Mouse (Mus musculus) ES-Bruce4 (cell line): Measurements from ENCODE around the gene Ntn4. TPM values are rescaled to one million over a fixed set of nuclear protein-coding genes. Genes with fewer than 3 reads are reported as not detected.

ENCODE experiments used
- H3K27ac ChIP-seq: 2 replicates; pipeline ENCODE4 v1.5.1; 2012; ENCODE audit warnings: low read length, inconsistent platforms; ENCODE audit not compliant: insufficient read depth
- H3K27me3 ChIP-seq: 2 replicates; pipeline ENCODE4 v1.6.1; 2012; ENCODE audit warnings: mild to moderate bottlenecking, low read length, inconsistent platforms; ENCODE audit not compliant: control insufficient read depth, poor library complexity, insufficient read depth, severe bottlenecking
- H3K36me3 ChIP-seq: 2 replicates; pipeline ENCODE4 v1.6.1; 2012; ENCODE audit warnings: inconsistent platforms, mild to moderate bottlenecking, low read length, moderate library complexity; ENCODE audit not compliant: control insufficient read depth, poor library complexity, insufficient read depth, severe bottlenecking
- H3K4me1 ChIP-seq: one replicate; pipeline ENCODE4 v1.8.1; 2011; ENCODE audit warnings: low read length; ENCODE audit not compliant: control insufficient read depth, insufficient read depth
- H3K4me3 ChIP-seq: 2 replicates; pipeline ENCODE4 v1.5.1; 2011; ENCODE audit warnings: low read depth, mild to moderate bottlenecking, low read length
- H3K9ac ChIP-seq: 2 replicates; pipeline ENCODE4 v1.6.1; 2012; ENCODE audit warnings: low read depth, mild to moderate bottlenecking, inconsistent platforms; ENCODE audit not compliant: poor library complexity, severe bottlenecking
- H3K9me3 ChIP-seq: replicated peaks from 2 replicates; pipeline ENCODE4 v1.6.1; 2012; ENCODE audit warnings: mild to moderate bottlenecking, low read length, inconsistent platforms; ENCODE audit not compliant: control insufficient read depth, poor library complexity, insufficient read depth, severe bottlenecking
- CTCF ChIP-seq: IDR thresholded peaks from one replicate; pipeline ENCODE4 v1.8.1; 2011; ENCODE audit warnings: low read depth, low read length
- EP300 ChIP-seq: IDR thresholded peaks from 2 replicates; pipeline ENCODE4 v1.6.1; 2011; ENCODE audit warnings: low read depth, low read length; ENCODE audit not compliant: insufficient read depth
- POLR2A ChIP-seq: IDR thresholded peaks from one replicate; pipeline ENCODE4 v1.8.1; 2011; ENCODE audit warnings: low read length; ENCODE audit not compliant: insufficient read depth
- polyA plus RNA-seq: library from polyadenylated mRNA; stranded (reverse); fragments of >200 nt; gene quantifications from 2 replicates; pipeline ENCODE4 v1.2.4, GENCODE M21; 2011; ENCODE audit warnings: low read depth; ENCODE audit not compliant: missing spikeins, insufficient read depth, insufficient read length

Gene Ntn4
- polyA plus RNA-seq, 1 experiment, result 2.2 TPM

GRCm38 (mm10) chr10:93603256-93603655 is 37.2 kb upstream of the Ntn4 start:
- TF ChIP-seq EP300, result no peak
- H3K4me3 ChIP-seq, result no peak overlapping the region
- no peaks in the 10 kb centered on the region for H3K36me3 ChIP-seq
- H3K9me3 ChIP-seq, result 0 out of 2 replicates have a peak, but pooled peaks cover 5% of the 10 kb centered on the region
- H3K9ac ChIP-seq, result no peak overlapping the region
- H3K27ac ChIP-seq, result no peak overlapping the region
- H3K4me1 ChIP-seq, result no peaks in the 10 kb centered on the region
- H3K27me3 ChIP-seq, result no peaks in the 10 kb centered on the region

GRCm38 (mm10) chr10:93606326-93606725 is 34.2 kb upstream of the Ntn4 start:
- TF ChIP-seq CTCF, result no peak
- TF ChIP-seq EP300, result no peak
- no peak for TF ChIP-seq POLR2A
- Histone ChIP-seq H3K4me1 (no peaks in the 10 kb centered on the region), H3K9ac (no peak overlapping the region), H3K4me3 (no peak overlapping the region), H3K36me3 (no peaks in the 10 kb centered on the region), H3K27ac (no peak overlapping the region), H3K9me3 (0 out of 2 replicates have a peak, but pooled peaks cover 5% of the 10 kb centered on the region), H3K27me3 (no peaks in the 10 kb centered on the region)

- no peak for TF ChIP-seq POLR2A
- TF ChIP-seq CTCF, result peak; percentile 82
- no peak overlapping the region for H3K27ac ChIP-seq
- no peak overlapping the region for H3K4me3 ChIP-seq
- H3K27me3 ChIP-seq, result no peaks in the 10 kb centered on the region
- H3K4me1 ChIP-seq, result peaks cover 2% of the 10 kb centered on the region
- no peak overlapping the region for H3K9ac ChIP-seq
- H3K9me3 ChIP-seq, result peaks cover 4% of the 10 kb centered on the region; the same call in 1 of the 2 replicates
- H3K36me3 ChIP-seq, result no peaks in the 10 kb centered on the region
Observed at GRCm38 (mm10) chr10:93608051-93608450, 32.4 kb upstream of the Ntn4 start.

- H3K27ac ChIP-seq, result no peak overlapping the region
- peaks cover 9% of the 10 kb centered on the region for H3K9me3 ChIP-seq
- no peak for TF ChIP-seq CTCF
- no peak for TF ChIP-seq POLR2A
- 0 out of 2 replicates have a peak, but pooled peaks have one; percentile 10 for TF ChIP-seq EP300
- no peaks in the 10 kb centered on the region for H3K36me3 ChIP-seq
- H3K4me1 ChIP-seq, result peaks cover 2% of the 10 kb centered on the region
- no peaks in the 10 kb centered on the region for H3K27me3 ChIP-seq
- peak overlapping the region; percentile 40 for H3K4me3 ChIP-seq
- H3K9ac ChIP-seq, result no peak overlapping the region
Observed at GRCm38 (mm10) chr10:93609236-93609635, 31.2 kb upstream of the Ntn4 start.

GRCm38 (mm10) chr10:93610896-93611295 is 29.6 kb upstream of the Ntn4 start:
- Histone ChIP-seq H3K9me3 (peaks cover 18% of the 10 kb centered on the region), H3K27me3 (no peaks in the 10 kb centered on the region), H3K9ac (no peak overlapping the region), H3K4me3 (no peak overlapping the region), H3K4me1 (peaks cover 2% of the 10 kb centered on the region), H3K27ac (no peak overlapping the region), H3K36me3 (no peaks in the 10 kb centered on the region)
- TF ChIP-seq EP300 (no peak), CTCF (no peak), POLR2A (no peak)

- Histone ChIP-seq H3K4me1 (peaks cover 2% of the 10 kb centered on the region), H3K36me3 (no peaks in the 10 kb centered on the region), H3K9ac (no peak overlapping the region), H3K27ac (no peak overlapping the region), H3K27me3 (no peaks in the 10 kb centered on the region), H3K9me3 (peaks cover 18% of the 10 kb centered on the region), H3K4me3 (no peak overlapping the region)
- TF ChIP-seq POLR2A, result no peak
- TF ChIP-seq EP300, result no peak
- TF ChIP-seq CTCF, result peak; percentile 45
Observed at GRCm38 (mm10) chr10:93611419-93612007, 29.0 kb upstream of the Ntn4 start.
